Mouse (Mus musculus) lung, embryonic 14.5 days (tissue): ENCODE data around the gene Zxdc. TPM values are rescaled to one million over a fixed set of nuclear protein-coding genes. Genes with fewer than 3 reads are reported as not detected.

ENCODE experiments used
- ATAC-seq: fragments of 200-750 bp; cut with Nextera tagmentation; 2 replicates; pipeline ENCODE4 v1.8.0; 2017; ENCODE audit warnings: mild to moderate bottlenecking, moderate TSS enrichment, moderate library complexity; ENCODE audit not compliant: insufficient read depth
- DNase-seq: peaks from one replicate; pipeline ENCODE4 v3.0.0-alpha.2; 2015
- H3K27ac ChIP-seq: fragments of 300-500 bp; sonication (generic); 2 replicates; pipeline ENCODE4 v1.5.1; 2014; ENCODE audit warnings: low read depth, mild to moderate bottlenecking, moderate library complexity
- H3K27me3 ChIP-seq: fragments of 300-500 bp; sonication (generic); 2 replicates; pipeline ENCODE4 v1.6.1; 2014; ENCODE audit warnings: low read length, control low read depth; ENCODE audit not compliant: insufficient read depth
- H3K36me3 ChIP-seq: fragments of 300-500 bp; sonication (generic); 2 replicates; pipeline ENCODE4 v1.6.1; 2014; ENCODE audit warnings: control low read depth; ENCODE audit not compliant: insufficient read depth
- H3K4me1 ChIP-seq: fragments of 300-500 bp; sonication (generic); 2 replicates; pipeline ENCODE4 v1.6.1; 2014; ENCODE audit warnings: antibody characterized with exemption, control low read depth; ENCODE audit not compliant: insufficient read depth
- H3K4me2 ChIP-seq: fragments of 300-500 bp; sonication (generic); 2 replicates; pipeline ENCODE4 v1.6.1; 2014; ENCODE audit warnings: mild to moderate bottlenecking
- H3K4me3 ChIP-seq: fragments of 300-500 bp; sonication (generic); 2 replicates; pipeline ENCODE4 v1.5.1; 2014; ENCODE audit warnings: low read depth, low read length
- H3K9ac ChIP-seq: fragments of 300-500 bp; sonication (generic); 2 replicates; pipeline ENCODE4 v1.6.1; 2014
- H3K9me3 ChIP-seq: fragments of 300-500 bp; sonication (generic); 2 replicates; pipeline ENCODE4 v1.6.1; 2016; ENCODE audit warnings: low read depth, low read length, control low read depth
- CTCF ChIP-seq: IDR thresholded peaks from 2 replicates; pipeline ENCODE4 v1.5.1; 2016; ENCODE audit warnings: antibody characterized with exemption, low read depth
- WGBS: fragments of 180-500 bp; shearing (Covaris S2); extraction: QIAGEN DNeasy Blood & Tissue Kit; methylation state at CpG from one replicate; pipeline ENCODE4 v1.1.7; 2014; 5-methylcytosine and 5-hydroxymethylcytosine counted together
- polyA plus RNA-seq: library from polyadenylated mRNA; unstranded; fragments of >200 nt; fragmentation: Nextera tagmentation; extraction: Ambion mirVana; gene quantifications from 2 replicates; pipeline ENCODE4 v1.2.1, GENCODE M21; 2014

The Zxdc gene
- polyA plus RNA-seq, 1 experiment from 2014 or later, result 11.9 TPM

DNA sequence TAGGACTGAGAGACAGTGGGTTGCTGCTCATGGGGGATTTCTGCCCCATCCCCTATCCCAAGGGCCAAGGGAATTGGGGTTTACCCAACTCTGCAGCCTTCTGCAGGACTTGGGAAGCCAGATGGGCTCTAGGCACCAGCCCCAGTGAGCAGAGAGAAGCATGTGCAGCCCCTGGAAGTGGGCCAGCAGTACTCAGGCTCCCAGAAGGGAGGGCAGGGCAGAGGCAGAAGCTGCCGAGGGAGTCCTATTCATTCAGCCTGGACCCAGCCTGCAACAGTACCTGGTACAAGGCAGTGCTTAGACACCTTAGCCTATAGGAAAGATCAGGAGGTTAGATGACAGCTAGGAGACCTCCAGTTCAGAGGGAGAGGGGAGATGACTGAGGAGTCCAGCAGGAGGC lies 39.3 kb upstream of the Zxdc start:
- H3K36me3 ChIP-seq, result no peaks in the 10 kb centered on the region
- ATAC-seq (no peak), DNase-seq (peak; percentile 61)
- 13% methylated on average over 1 of the region's 1 CpGs for WGBS
- no peak for TF ChIP-seq CTCF
- no peaks in the 10 kb centered on the region for H3K4me1 ChIP-seq
- no peak overlapping the region for H3K4me2 ChIP-seq
- no peaks in the 10 kb centered on the region for H3K27me3 ChIP-seq
- no peak overlapping the region for H3K9ac ChIP-seq
- H3K9me3 ChIP-seq, result no peaks in the 10 kb centered on the region
- no peak overlapping the region for H3K27ac ChIP-seq
- H3K4me3 ChIP-seq, result no peak overlapping the region

DNA sequence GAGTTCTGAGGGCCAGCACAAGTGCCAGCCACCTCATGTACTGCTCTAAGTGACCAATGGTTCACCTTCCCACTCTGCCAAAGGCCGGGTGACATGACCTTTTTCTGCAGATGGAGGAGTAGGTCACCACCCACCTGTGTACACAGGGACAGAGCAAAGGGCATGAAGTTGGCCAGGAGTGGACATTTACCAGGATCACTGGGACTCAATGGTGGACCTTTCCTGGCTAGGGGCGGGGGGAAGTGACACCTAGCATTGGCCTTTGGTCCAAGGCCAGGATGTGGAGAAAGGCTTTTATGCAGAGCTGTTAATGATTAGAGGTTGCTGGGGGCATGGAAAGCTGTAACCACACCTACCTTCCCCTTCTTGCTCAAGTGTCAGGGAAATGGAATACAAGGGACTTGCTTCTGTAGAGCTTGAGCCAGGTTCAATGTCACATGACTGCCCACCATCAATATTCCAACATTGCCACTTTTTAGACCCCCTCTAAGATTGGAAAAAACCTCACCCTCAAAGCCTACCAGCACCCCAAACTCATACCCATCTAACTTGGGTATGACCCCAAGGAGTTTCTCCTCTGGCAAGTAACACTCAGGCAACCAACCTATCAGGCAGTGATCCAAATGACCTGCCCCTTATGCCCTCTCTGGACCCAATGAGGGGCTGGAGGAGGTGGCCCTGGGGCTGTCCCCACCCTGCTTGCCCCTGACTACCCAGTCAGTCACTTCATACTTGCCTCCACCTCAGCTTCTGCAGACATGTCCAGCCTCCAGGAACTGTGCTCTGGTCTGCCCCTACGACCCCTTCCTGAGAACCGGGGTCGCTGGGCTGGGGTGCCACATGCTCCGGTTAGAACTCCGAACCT lies 36.5 kb upstream of the Zxdc start, which contains the start of gene Uroc1:
Gene Uroc1 (plus strand): TSS at position 724 of the 865 bp plus-strand sequence.
- WGBS, result 80% methylated on average over 7 of the region's 7 CpGs
- no peak within 1 kb of the TSS for H3K27ac ChIP-seq
- H3K36me3 ChIP-seq, result no peaks in the 10 kb centered on the region
- no peaks in the 10 kb centered on the region for H3K4me1 ChIP-seq
- no peak within 1 kb of the TSS for H3K4me3 ChIP-seq
- ATAC-seq, result no peak
- H3K4me2 ChIP-seq, result no peak within 1 kb of the TSS
- H3K9me3 ChIP-seq, result no peaks in the 10 kb centered on the region
- no peak for DNase-seq
- H3K27me3 ChIP-seq, result no peaks in the 10 kb centered on the region
- H3K9ac ChIP-seq, result no peak within 1 kb of the TSS
- TF ChIP-seq CTCF, result no peak

DNA sequence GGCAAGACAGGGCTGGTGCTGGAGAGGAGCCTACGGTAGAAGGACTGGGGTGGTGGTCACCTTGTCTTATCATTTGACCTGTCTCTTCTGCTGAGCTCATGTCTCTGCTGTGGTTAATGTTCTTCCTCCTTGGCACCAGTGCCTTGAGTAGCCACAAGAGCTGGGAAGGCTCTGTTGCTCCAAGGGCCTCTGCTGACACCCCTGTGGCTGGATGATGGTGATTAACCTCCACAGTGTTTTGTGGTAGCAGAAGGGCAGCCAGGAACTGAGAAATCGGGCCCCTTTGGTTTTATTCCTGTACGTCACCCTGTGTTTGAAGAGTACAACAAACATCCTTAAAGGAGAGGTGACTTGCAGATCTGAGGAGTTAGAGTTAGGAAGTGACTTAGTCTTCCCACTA lies 35.0 kb upstream of the Zxdc start:
- no peak for TF ChIP-seq CTCF
- no peak overlapping the region for H3K4me2 ChIP-seq
- H3K4me1 ChIP-seq, result no peaks in the 10 kb centered on the region
- no peaks in the 10 kb centered on the region for H3K27me3 ChIP-seq
- no peak for DNase-seq
- 58% methylated on average over 3 of the region's 3 CpGs for WGBS
- no peak for ATAC-seq
- no peak overlapping the region for H3K27ac ChIP-seq
- no peaks in the 10 kb centered on the region for H3K36me3 ChIP-seq
- no peaks in the 10 kb centered on the region for H3K9me3 ChIP-seq
- no peak overlapping the region for H3K9ac ChIP-seq
- no peak overlapping the region for H3K4me3 ChIP-seq

DNA sequence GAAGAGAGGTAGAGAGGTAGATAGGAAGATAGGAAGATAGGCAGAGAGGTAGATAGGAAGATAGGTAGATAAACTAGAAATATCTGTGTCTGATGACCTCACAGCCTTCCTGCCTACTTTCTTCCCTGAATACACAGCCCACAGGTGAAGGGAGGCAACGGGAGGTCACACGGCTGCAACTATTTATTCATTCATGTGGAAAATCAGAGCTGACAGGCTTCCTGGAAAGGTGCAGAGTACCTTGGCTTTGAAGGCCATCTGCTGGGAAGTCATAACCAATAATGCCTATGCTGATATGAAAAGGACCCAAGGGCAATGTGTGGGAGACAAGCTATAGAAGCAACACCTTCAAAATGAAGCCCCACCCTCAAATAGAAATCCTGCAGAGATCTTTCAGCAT lies 26.9 kb upstream of the Zxdc start:
- H3K4me2 ChIP-seq, result no peak overlapping the region
- H3K9me3 ChIP-seq, result no peaks in the 10 kb centered on the region
- no peak for DNase-seq
- no peak overlapping the region for H3K4me3 ChIP-seq
- H3K27ac ChIP-seq, result no peak overlapping the region
- H3K4me1 ChIP-seq, result no peaks in the 10 kb centered on the region
- H3K36me3 ChIP-seq, result no peaks in the 10 kb centered on the region
- no peak for ATAC-seq
- no peak overlapping the region for H3K9ac ChIP-seq
- WGBS, result 68% methylated on average over 2 of the region's 2 CpGs
- TF ChIP-seq CTCF, result no peak
- no peaks in the 10 kb centered on the region for H3K27me3 ChIP-seq

DNA sequence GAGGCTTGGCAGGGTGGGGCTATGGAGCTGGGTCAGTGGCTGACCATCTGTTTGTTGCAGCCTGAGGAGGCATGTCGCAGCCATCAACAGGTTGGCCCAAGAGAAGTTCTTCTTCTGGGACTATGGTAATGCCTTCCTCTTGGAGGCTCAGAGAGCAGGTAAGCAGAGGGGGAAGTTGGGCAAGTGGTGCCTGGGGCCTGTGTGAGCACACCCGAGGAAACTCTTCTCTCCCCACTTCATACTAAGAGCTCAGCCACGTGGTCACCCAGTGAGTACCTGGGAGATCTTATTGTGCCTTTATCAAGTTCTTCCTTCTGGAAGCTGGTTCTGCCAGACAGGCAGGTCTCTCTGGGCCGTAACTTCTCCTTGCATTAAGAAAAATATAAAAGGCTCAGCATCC lies 22.1 kb upstream of the Zxdc start:
- no peak for DNase-seq
- ATAC-seq, result no peak
- H3K4me1 ChIP-seq, result no peaks in the 10 kb centered on the region
- no peak overlapping the region for H3K4me2 ChIP-seq
- no peak for TF ChIP-seq CTCF
- no peaks in the 10 kb centered on the region for H3K36me3 ChIP-seq
- H3K27me3 ChIP-seq, result no peaks in the 10 kb centered on the region
- H3K9ac ChIP-seq, result no peak overlapping the region
- WGBS, result 69% methylated on average over 4 of the region's 4 CpGs
- no peaks in the 10 kb centered on the region for H3K9me3 ChIP-seq
- H3K4me3 ChIP-seq, result no peak overlapping the region
- H3K27ac ChIP-seq, result no peak overlapping the region

DNA sequence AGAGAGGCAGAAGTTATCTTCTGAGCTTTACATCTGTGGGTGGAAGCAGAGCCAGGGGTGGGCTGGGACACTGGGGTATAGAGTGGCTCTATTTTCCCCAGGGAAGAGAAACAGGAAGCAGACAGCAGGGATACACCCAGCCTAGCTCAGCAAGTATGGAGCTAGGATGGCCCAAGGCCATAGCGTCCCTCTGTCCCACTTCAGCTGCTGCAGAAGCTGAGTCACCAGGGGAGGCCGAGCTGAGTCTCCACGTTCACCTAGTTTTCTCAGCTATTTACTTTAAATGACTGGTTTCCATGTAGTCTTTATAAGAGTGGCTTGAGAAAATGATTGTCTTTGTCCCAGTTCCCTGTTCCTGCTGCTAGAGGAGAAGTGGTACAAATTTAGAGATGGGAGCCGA lies 20.8 kb upstream of the Zxdc start:
- Histone ChIP-seq H3K4me1 (no peaks in the 10 kb centered on the region), H3K36me3 (no peaks in the 10 kb centered on the region), H3K9me3 (no peaks in the 10 kb centered on the region), H3K4me3 (no peak overlapping the region), H3K4me2 (no peak overlapping the region), H3K9ac (no peak overlapping the region), H3K27ac (no peak overlapping the region), H3K27me3 (no peaks in the 10 kb centered on the region)
- 78% methylated on average over 4 of the region's 4 CpGs for WGBS
- DNase-seq, result no peak
- TF ChIP-seq CTCF, result no peak
- ATAC-seq, result no peak

DNA sequence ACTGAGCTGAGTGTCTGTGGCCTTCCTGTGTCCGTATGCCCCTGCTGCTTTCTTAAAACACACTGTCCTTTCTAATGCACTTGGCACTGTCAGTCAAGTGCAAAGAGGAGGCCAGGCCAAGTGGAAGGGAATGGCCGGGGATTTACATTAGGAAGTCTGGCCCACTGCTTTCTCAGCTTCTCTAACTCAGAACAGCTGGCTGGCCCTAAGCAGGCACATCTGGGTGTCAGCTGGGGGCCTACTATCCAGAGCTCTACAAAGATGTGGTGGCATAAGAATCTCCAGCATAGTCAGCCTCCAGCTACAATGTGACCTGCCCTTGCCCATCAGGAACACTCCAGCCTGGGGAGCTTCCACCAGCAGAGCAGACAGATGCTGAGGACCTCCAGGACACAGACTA lies 19.3 kb upstream of the Zxdc start:
- Histone ChIP-seq H3K36me3 (no peaks in the 10 kb centered on the region), H3K4me2 (no peak overlapping the region), H3K9me3 (no peaks in the 10 kb centered on the region), H3K27me3 (no peaks in the 10 kb centered on the region), H3K27ac (no peak overlapping the region), H3K4me3 (no peak overlapping the region), H3K4me1 (no peaks in the 10 kb centered on the region), H3K9ac (no peak overlapping the region)
- ATAC-seq (no peak), DNase-seq (no peak)
- WGBS, result 50% methylated on average over 2 of the region's 2 CpGs
- no peak for TF ChIP-seq CTCF
